Mouse (Mus musculus) NIH3T3 (cell line): ENCODE results near the gene Gm7138.
"Not testable (repeated sequence)": the region's sequence is repeated elsewhere in the genome, so short reads cannot be mapped to it uniquely, and the experiment has no call there.

ENCODE experiments used
- DNase-seq: peaks from one replicate; pipeline ENCODE4 v3.0.0-alpha.2; 2012; ENCODE audit warnings: low read depth

The Gm7138 gene

GRCm38 (mm10) chr10:77776844-77777243 is at the start of gene Gm7138:
TSS of gene Gm7138 (minus strand) at chr10:77776944.
- DNase-seq = not testable (repeated sequence)

DNA sequence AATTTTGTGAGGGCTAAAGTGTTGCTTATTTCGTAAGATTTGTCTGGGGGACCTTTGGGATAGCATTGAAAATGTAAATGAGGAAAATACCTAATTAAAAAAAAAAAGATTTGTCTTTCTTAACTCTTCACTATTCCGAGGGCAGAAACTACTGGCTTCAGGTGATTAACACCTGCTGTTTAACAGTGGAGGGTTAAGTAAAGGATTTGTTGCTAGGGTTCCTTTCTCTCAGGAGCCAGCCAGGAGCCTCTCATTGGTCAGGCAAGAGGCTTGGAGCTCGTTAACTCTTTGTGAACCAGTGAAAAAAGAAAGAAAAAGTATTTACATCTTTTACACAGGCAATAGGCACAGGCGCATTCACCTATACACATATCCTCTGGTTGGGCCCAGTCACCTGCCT is 42.5 kb upstream of the Gm7138 start:
- no peak for DNase-seq

- no peak for DNase-seq
Measured at GRCm38 (mm10) chr10:77818523-77818922, 41.8 kb upstream of the Gm7138 start.

DNA sequence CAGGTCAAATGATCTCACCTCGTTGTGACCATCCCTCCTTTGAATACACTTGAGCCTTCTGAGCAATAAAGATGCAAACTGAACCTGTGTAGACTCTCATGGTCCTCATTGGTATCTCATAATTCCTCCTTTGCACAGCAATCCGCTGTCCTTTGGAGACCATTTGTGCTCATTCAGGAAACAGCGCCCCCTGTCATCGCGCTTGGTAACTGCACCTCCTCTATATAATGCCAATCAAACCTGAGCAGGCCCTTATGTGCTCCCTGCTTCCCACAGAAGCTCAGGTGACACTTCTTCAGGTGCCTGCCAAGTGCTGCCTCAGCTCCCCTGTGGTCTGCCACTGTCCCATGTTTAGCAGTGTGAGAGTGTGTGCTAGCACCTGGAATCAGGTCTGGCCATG is 38.8 kb upstream of the Gm7138 start:
- peak; percentile 41 for DNase-seq

- DNase-seq = no peak
Measured at GRCm38 (mm10) chr10:77814382-77814781, 37.6 kb upstream of the Gm7138 start, which contains the start of gene Gm2696. TSS of gene Gm2696 (plus strand) at chr10:77814682.

GRCm38 (mm10) chr10:77811743-77812142 is 35.0 kb upstream of the Gm7138 start, which contains the start of gene Gm9507:
TSS of gene Gm9507 (minus strand) at chr10:77811843.
- no peak for DNase-seq

DNA sequence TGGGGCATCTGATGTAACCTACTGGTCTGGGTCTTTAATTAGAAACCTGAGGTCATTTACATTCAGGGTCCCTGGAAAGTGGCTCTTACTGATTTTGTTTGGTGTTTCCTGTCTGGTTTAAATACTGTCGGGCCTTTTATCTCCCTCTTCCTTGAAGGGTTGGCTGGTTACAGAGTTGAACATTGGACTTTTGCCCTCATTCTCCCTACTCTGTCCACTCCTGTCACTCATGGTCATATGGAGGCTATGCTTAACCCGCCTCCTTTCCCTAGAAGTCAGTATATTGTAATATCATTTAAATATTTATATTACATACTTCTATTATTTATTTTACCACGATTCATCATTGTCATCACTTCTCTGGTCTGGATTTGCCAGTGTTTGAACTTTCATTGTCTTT is 27.4 kb upstream of the Gm7138 start:
- no peak for DNase-seq

DNA sequence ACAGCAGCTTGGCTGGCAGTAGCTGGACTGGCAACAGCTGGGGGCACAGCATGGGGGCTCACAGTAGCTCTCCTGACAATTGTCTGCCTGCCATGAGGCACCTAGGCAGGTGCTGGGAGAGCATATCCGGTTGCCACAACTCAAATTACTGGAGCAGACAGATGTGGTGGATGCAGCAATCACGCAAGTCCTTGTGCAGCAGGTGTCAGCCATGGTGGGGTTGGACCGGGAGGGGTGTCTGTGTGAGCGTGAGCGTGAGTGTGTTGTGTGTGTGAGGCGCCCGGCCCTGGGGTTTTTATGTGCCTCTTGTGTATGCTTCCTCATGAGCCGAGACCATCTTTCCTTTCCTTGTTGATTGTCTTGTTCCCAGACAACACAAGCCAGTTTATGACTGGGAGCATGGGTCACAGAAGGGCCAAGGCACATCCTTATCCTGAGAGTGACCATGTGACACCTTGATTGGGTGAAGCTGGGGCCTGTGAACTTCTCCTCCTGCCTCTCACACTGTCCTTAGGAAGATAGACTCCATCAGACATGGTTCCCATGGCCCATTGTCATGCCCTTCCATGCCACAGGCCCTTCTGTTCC is 22.3 kb upstream of the Gm7138 start, which contains the start of gene Gm19668:
Gene Gm19668 (minus strand): TSS at position 213 of the 588 bp plus-strand sequence.
- no peak for DNase-seq

GRCm38 (mm10) chr10:77798164-77798920 is 21.6 kb upstream of the Gm7138 start:
- not testable (repeated sequence) for DNase-seq

DNA sequence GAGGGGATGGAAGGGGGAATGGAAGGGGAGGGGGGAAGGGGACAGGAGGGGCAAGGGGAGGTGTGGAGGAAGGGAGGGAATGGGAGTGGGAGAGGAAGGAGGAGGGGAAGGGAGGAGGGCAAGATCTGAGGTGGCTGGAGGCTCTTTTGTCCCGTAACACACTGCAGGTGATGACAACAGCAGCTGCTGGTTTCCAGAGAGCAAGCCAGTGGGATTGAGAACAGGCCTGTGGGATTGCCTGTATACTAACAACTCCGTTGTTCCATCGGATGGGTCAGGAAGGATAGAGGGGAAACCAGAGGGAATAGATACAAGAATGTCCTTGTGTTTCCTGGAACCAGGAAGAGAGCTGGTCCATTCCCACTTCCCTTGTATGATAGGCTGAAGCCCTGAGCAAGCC is 20.9 kb upstream of the Gm7138 start:
- no peak for DNase-seq

- no peak for DNase-seq
Measured at GRCm38 (mm10) chr10:77794976-77795375, 18.2 kb upstream of the Gm7138 start, which contains the start of gene Gm9639. TSS of gene Gm9639 (minus strand) at chr10:77795076.

GRCm38 (mm10) chr10:77788621-77789020 is 11.9 kb upstream of the Gm7138 start:
- DNase-seq = no peak

- not testable (repeated sequence) for DNase-seq
Measured at GRCm38 (mm10) chr10:77787876-77788275, 11.1 kb upstream of the Gm7138 start, which contains the start of gene Gm7137. TSS of gene Gm7137 (minus strand) at chr10:77788200.

DNA sequence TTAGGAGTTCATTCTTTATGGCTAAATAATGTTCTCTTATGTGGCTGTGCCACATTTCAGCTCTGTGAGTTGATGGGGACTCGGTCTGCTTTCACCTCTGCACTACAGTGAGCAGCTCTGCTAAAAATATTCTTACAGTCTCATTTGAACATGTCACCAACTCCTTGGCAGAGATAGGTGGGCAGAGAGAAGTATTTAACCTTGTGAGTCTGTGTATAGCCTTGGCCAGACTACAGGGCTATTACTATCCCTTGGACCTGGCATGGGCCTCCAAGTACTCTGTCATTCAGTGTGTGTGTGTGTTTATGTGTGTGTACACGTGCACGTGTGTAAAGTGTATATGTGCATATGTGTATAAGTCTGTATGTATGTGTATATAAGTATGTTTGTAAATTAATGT is 6.7 kb upstream of the Gm7138 start:
- not testable (repeated sequence) for DNase-seq

- not testable (repeated sequence) for DNase-seq
Measured at GRCm38 (mm10) chr10:77782442-77782841, 5.7 kb upstream of the Gm7138 start, which contains the start of gene Gm3250. TSS of gene Gm3250 (minus strand) at chr10:77782542.

GRCm38 (mm10) chr10:77772142-77772541 is 4.6 kb downstream of the Gm7138 start:
- DNase-seq = not testable (repeated sequence)

GRCm38 (mm10) chr10:77771225-77771624 is 5.5 kb downstream of the Gm7138 start, which contains the start of gene Gm3238:
TSS of gene Gm3238 (minus strand) at chr10:77771325.
- DNase-seq = not testable (repeated sequence)

DNA sequence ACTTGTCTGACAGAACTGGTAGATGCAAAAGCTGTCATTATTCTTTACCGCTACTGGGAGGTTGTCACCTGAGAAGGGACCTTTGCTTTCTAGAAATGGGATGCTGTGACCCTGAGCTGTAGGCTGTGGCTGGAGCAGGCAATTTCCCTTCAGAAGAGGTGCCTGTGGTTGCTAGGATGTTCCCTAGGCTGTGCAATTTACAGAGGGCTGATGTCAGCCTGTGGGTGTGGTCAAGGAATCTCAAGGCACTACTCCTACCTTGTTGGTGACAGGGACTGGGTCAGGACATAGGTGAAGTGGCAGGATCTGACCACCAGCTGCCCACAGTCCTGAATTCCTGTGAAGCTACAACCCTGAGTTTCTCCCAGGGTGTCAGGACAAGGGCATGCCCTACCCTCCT is 7.0 kb downstream of the Gm7138 start:
- DNase-seq = no peak

DNA sequence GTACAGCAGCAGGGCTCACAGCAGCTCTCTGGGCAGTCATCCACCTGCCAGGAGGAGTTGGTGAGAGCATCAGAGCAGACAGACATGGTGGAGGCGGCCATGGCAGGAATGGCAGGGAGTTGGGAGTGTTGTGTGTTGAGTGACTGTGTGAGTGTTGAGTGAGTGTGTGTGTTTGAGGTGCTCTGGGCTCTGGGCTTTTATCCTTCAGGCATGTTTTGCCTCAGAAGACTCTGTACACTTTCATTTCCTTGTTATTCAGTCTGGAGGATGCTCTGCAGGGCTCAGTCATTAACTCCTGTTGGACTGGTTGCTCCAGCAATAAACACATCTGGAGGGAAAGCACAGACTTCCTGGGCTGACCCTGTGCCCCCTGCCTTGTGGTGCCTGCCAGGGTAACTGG is 17.2 kb downstream of the Gm7138 start, which contains the start of gene Gm3233:
Gene Gm3233 (minus strand): TSS at position 101 of the 400 bp plus-strand sequence.
- DNase-seq = not testable (repeated sequence)

DNA sequence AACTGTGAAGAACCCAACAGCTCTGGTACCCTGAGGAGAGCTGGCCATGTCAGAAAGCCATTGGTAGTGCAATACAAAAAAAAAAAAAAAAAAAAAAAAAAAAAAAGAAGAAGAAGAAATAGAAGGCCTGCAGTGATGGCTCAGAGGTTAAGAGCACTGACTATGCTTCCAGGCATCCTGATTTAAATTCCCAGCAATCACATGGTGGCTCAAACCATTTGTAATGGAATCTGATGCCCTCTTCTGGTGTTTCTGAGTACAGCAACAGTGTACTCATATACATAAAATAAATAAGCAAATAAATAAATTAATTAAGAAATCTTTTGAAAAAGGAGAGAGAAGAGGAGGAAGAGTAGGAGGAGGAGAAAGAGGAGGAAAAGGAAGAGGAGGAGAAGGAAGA is 23.3 kb downstream of the Gm7138 start:
- DNase-seq = peak; percentile 12

DNA sequence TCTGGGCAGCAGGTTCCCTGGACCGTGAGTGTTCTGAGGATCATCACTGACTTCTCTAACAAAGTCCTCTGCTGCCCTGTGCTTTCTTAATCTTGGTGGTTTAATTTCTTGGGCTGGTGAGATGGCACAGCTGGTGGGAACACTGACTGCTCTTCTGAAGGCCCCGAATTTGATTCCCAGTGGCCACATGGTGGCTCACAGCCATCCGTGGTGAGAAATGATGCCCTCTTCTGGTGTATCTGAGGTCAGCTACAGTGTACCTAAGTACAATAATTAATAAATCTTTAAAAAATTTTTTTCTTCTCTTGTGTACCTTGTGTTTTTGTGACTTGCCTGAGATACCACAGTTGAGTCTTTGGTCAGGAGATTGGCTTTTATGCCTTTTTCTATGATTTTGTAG is 24.4 kb downstream of the Gm7138 start:
- DNase-seq = not testable (repeated sequence)

GRCm38 (mm10) chr10:77751254-77751653 is 25.5 kb downstream of the Gm7138 start, which contains the start of gene Gm9736:
TSS of gene Gm9736 (minus strand) at chr10:77751354.
- not testable (repeated sequence) for DNase-seq

- DNase-seq = not testable (repeated sequence)
Measured at GRCm38 (mm10) chr10:77750686-77751085, 26.1 kb downstream of the Gm7138 start.
